Mouse (Mus musculus) heart, embryonic 14.5 days (tissue): ENCODE data around the gene Fbxo36. TPM values are rescaled to one million over a fixed set of nuclear protein-coding genes. Genes with fewer than 3 reads are reported as not detected.

Source experiments
- ATAC-seq: fragments of 200-750 bp; cut with Nextera tagmentation; 2 replicates; pipeline ENCODE4 v1.8.0; 2017; ENCODE audit warnings: low read depth, moderate TSS enrichment; ENCODE audit not compliant: insufficient number of reproducible peaks, insufficient read depth, low FRiP score
- H3K27ac ChIP-seq, 2 experiments: fragments of 200-500 bp in 1 of 2; fragments of 300-500 bp in 1 of 2; sonication (generic) in 1 of 2; replicated peaks in 1 of 2; 2 replicates each; pipeline ENCODE4 v1.5.1; 2012 to 2014; ENCODE audit warnings: low read depth in 2 of 2, low read length in 2 of 2, control low read depth in 1 of 2, mild to moderate bottlenecking in 1 of 2, mixed read lengths in 1 of 2; ENCODE audit not compliant: control insufficient read depth in 1 of 2, insufficient read depth in 1 of 2
- H3K27me3 ChIP-seq: fragments of 300-500 bp; sonication (generic); 2 replicates; pipeline ENCODE4 v1.6.1; 2014; ENCODE audit warnings: mild to moderate bottlenecking, low read length, control low read depth; ENCODE audit not compliant: control insufficient read depth, insufficient read depth
- H3K36me3 ChIP-seq: fragments of 300-500 bp; sonication (generic); 2 replicates; pipeline ENCODE4 v1.6.1; 2014; ENCODE audit warnings: mild to moderate bottlenecking, control low read depth, low read length, mixed read lengths; ENCODE audit not compliant: control insufficient read depth, insufficient read depth
- H3K4me1 ChIP-seq, 2 experiments: fragments of 200-500 bp in 1 of 2; fragments of 300-500 bp in 1 of 2; sonication (generic) in 1 of 2; 2 replicates each; pipeline ENCODE4 v1.6.1; 2012 to 2014; ENCODE audit warnings: low read length in 2 of 2, control low read depth in 1 of 2, mixed read lengths in 1 of 2; ENCODE audit not compliant: control insufficient read depth in 2 of 2, insufficient read depth in 2 of 2
- H3K4me2 ChIP-seq: fragments of 300-500 bp; sonication (generic); 2 replicates; pipeline ENCODE4 v1.6.1; 2014; ENCODE audit warnings: mild to moderate bottlenecking, low read length
- H3K4me3 ChIP-seq, 2 experiments: fragments of 200-500 bp in 1 of 2; fragments of 300-500 bp in 1 of 2; sonication (generic) in 1 of 2; 2 replicates each; pipeline ENCODE4 v1.5.1; 2012 to 2014; ENCODE audit warnings: low read length in 2 of 2, mild to moderate bottlenecking in 2 of 2, control low read depth in 1 of 2, low read depth in 1 of 2, moderate library complexity in 1 of 2; ENCODE audit not compliant: control insufficient read depth in 1 of 2, insufficient read depth in 1 of 2
- H3K9ac ChIP-seq: fragments of 300-500 bp; sonication (generic); 2 replicates; pipeline ENCODE4 v1.6.1; 2014; ENCODE audit warnings: mild to moderate bottlenecking, low read length
- H3K9me3 ChIP-seq: fragments of 300-500 bp; sonication (generic); 2 replicates; pipeline ENCODE4 v1.6.1; 2016; ENCODE audit warnings: low read length, control low read depth; ENCODE audit not compliant: control insufficient read depth
- WGBS: fragments of 180-500 bp; shearing (Covaris S2); extraction: QIAGEN DNeasy Blood & Tissue Kit; methylation state at CpG from one replicate; pipeline ENCODE4 v1.1.7; 2014; 5-methylcytosine and 5-hydroxymethylcytosine counted together
- polyA plus RNA-seq: library from polyadenylated mRNA; unstranded; fragments of >200 nt; fragmentation: Nextera tagmentation; extraction: Ambion mirVana; gene quantifications from 2 replicates; pipeline ENCODE4 v1.2.1, GENCODE M21; 2014

The Fbxo36 gene
- polyA plus RNA-seq, 1 experiment from 2014 or later: 9.3 TPM

- H3K4me3 ChIP-seq: no peak overlapping the region
- peaks cover 3 to 7% of the 10 kb centered on the region in 2 experiments; a peak in 2 of 4 replicates for H3K4me1 ChIP-seq
- no peaks in the 10 kb centered on the region for H3K27me3 ChIP-seq
- no peak overlapping the region for H3K9ac ChIP-seq
- WGBS: 89% methylated on average over 6 of the region's 6 CpGs
- no peaks in the 10 kb centered on the region for H3K36me3 ChIP-seq
- no peak overlapping the region for H3K4me2 ChIP-seq
- H3K9me3 ChIP-seq: no peaks in the 10 kb centered on the region
- H3K27ac ChIP-seq: no peak overlapping the region
- ATAC-seq: no peak
Observed at GRCm38 (mm10) chr1:84859597-84859996, 20.0 kb downstream of the Fbxo36 start.

GRCm38 (mm10) chr1:84860360-84861254, 21.0 kb downstream of the Fbxo36 start:
- no peak overlapping the region for H3K4me2 ChIP-seq
- no peak overlapping the region for H3K27ac ChIP-seq
- no peaks in the 10 kb centered on the region for H3K27me3 ChIP-seq
- H3K36me3 ChIP-seq: no peaks in the 10 kb centered on the region
- no peak overlapping the region for H3K4me3 ChIP-seq
- no peak overlapping the region for H3K9ac ChIP-seq
- 58% methylated on average over 10 of the region's 10 CpGs for WGBS
- ATAC-seq: no peak
- H3K9me3 ChIP-seq: no peaks in the 10 kb centered on the region
- peaks cover 4 to 9% of the 10 kb centered on the region in 2 experiments; a peak in 2 of 4 replicates for H3K4me1 ChIP-seq

- no peak overlapping the region for H3K4me3 ChIP-seq
- no peaks in the 10 kb centered on the region for H3K9me3 ChIP-seq
- no peaks in the 10 kb centered on the region for H3K27me3 ChIP-seq
- H3K4me2 ChIP-seq: no peak overlapping the region
- no peak overlapping the region for H3K27ac ChIP-seq
- 56% methylated on average over 1 of the region's 1 CpGs for WGBS
- no peaks in the 10 kb centered on the region for H3K36me3 ChIP-seq
- ATAC-seq: no peak
- peaks cover 4 to 9% of the 10 kb centered on the region in 2 experiments; a peak in 2 of 4 replicates for H3K4me1 ChIP-seq
- no peak overlapping the region for H3K9ac ChIP-seq
Observed at GRCm38 (mm10) chr1:84861255-84861630, 21.6 kb downstream of the Fbxo36 start.

- H3K36me3 ChIP-seq: no peaks in the 10 kb centered on the region
- WGBS: 43% methylated on average over 2 of the region's 2 CpGs
- ATAC-seq: no peak
- H3K9ac ChIP-seq: no peak overlapping the region
- H3K9me3 ChIP-seq: no peaks in the 10 kb centered on the region
- H3K27me3 ChIP-seq: no peaks in the 10 kb centered on the region
- H3K4me1 ChIP-seq: peaks cover 4 to 9% of the 10 kb centered on the region in 2 experiments; a peak in 2 of 4 replicates
- H3K4me2 ChIP-seq: no peak overlapping the region
- H3K27ac ChIP-seq: 0 out of 4 replicates have a peak overlapping the region, but pooled peaks of 1 of the 2 experiments have one; percentile 1
- no peak overlapping the region for H3K4me3 ChIP-seq
Observed at GRCm38 (mm10) chr1:84864645-84865044, 25.0 kb downstream of the Fbxo36 start.

- Histone ChIP-seq H3K27ac (no peak overlapping the region), H3K4me1 (peaks cover 4% of the 10 kb centered on the region in 2 experiments; a peak in 2 of 4 replicates), H3K4me2 (no peak overlapping the region), H3K9me3 (no peaks in the 10 kb centered on the region), H3K9ac (no peak overlapping the region), H3K4me3 (no peak overlapping the region), H3K27me3 (no peaks in the 10 kb centered on the region), H3K36me3 (no peaks in the 10 kb centered on the region)
- ATAC-seq: no peak
- WGBS: 86% methylated on average over 6 of the region's 6 CpGs
Observed at GRCm38 (mm10) chr1:84866231-84866630, 26.6 kb downstream of the Fbxo36 start.

GRCm38 (mm10) chr1:84866706-84867230, 27.1 kb downstream of the Fbxo36 start:
- no peak for ATAC-seq
- H3K27ac ChIP-seq: no peak overlapping the region
- H3K4me2 ChIP-seq: no peak overlapping the region
- WGBS: 99% methylated on average over 3 of the region's 3 CpGs
- H3K36me3 ChIP-seq: no peaks in the 10 kb centered on the region
- no peak overlapping the region for H3K4me3 ChIP-seq
- no peaks in the 10 kb centered on the region for H3K27me3 ChIP-seq
- peaks cover 4% of the 10 kb centered on the region in 2 experiments; a peak in 2 of 4 replicates for H3K4me1 ChIP-seq
- H3K9me3 ChIP-seq: no peaks in the 10 kb centered on the region
- no peak overlapping the region for H3K9ac ChIP-seq

- no peak for ATAC-seq
- H3K9me3 ChIP-seq: no peaks in the 10 kb centered on the region
- no peak overlapping the region for H3K27ac ChIP-seq
- H3K4me3 ChIP-seq: no peak overlapping the region
- no peak overlapping the region for H3K9ac ChIP-seq
- H3K4me1 ChIP-seq: peaks cover 4% of the 10 kb centered on the region in 2 experiments; a peak in 2 of 4 replicates
- no peaks in the 10 kb centered on the region for H3K36me3 ChIP-seq
- no peak overlapping the region for H3K4me2 ChIP-seq
- no peaks in the 10 kb centered on the region for H3K27me3 ChIP-seq
Observed at GRCm38 (mm10) chr1:84868311-84868710, 28.7 kb downstream of the Fbxo36 start.
